8 mouse cellular contexts compared by ENCODE assay signal in genomic region chr11:62551226-62552119, GRCm38 (mm10). TPM values are rescaled to one million over a fixed set of nuclear protein-coding genes. Genes with fewer than 3 reads are reported as not detected.
DNase-seq lines count a peak whose midpoint lies in the region; ATAC-seq and TF ChIP-seq lines count a peak whose summit lies in the region.

No protein-coding gene starts in this region.

- H3K4me1 ChIP-seq in embryonic facial prominence, embryonic 12.5 days = peaks cover 24% of the 10 kb centered on the region
- H3K4me1 ChIP-seq in heart, adult 2 months (ENCODE audit: control insufficient read depth, insufficient read depth, low read length) = peaks cover 5% of the 10 kb centered on the region
- peaks cover 17% of the 10 kb centered on the region for H3K4me1 ChIP-seq in kidney, embryonic 14.5 days (ENCODE audit: control insufficient read depth, insufficient read depth, low read length)
- peaks cover 26% of the 10 kb centered on the region for H3K4me1 ChIP-seq in liver, embryonic 11.5 days (replicated peaks; ENCODE audit: control insufficient read depth, insufficient read depth, low read length)

- H3K79me2 ChIP-seq in heart, adult 2 months (replicated peaks; ENCODE audit: control insufficient read depth, insufficient read depth, low read length) = no peaks in the 10 kb centered on the region
- peaks cover 32% of the 10 kb centered on the region for H3K79me2 ChIP-seq in myocyte (ENCODE audit: control insufficient read depth, insufficient read depth)

- peak overlapping the region; percentile 94 for H3K9ac ChIP-seq in embryonic facial prominence, embryonic 12.5 days
- peak overlapping the region; percentile 61 for H3K9ac ChIP-seq in heart, adult 2 months (ENCODE audit: low read depth, low read length)
- H3K9ac ChIP-seq in kidney, embryonic 14.5 days (ENCODE audit: low read depth, low read length) = peak overlapping the region; percentile 92
- peak overlapping the region; percentile 85 for H3K9ac ChIP-seq in liver, embryonic 11.5 days (ENCODE audit: low read depth, low read length)

- peak overlapping the region; percentile 50 for H3ac ChIP-seq in myocyte (ENCODE audit: control insufficient read depth, insufficient read length)

- TF ChIP-seq POLR2A in heart, adult 2 months (IDR thresholded peaks at IDR 0.05; ENCODE audit: insufficient read depth, low read depth, low read length) = peak; percentile 100
- peak; percentile 95 for TF ChIP-seq POLR2A in myocyte (IDR thresholded peaks at IDR 0.05; ENCODE audit: insufficient read length, low read depth)

- TF ChIP-seq CTCF in heart, adult 2 months (IDR thresholded peaks at IDR 0.05) = no peak

- peak overlapping the region; percentile 73 for H3K4me2 ChIP-seq in embryonic facial prominence, embryonic 12.5 days (replicated peaks)
- H3K4me2 ChIP-seq in kidney, embryonic 14.5 days (replicated peaks; ENCODE audit: low read depth, low read length) = peak overlapping the region; percentile 42
- H3K4me2 ChIP-seq in liver, embryonic 11.5 days = peak overlapping the region; percentile 87
- H3K4me2 ChIP-seq in myocyte (ENCODE audit: low read depth) = peak overlapping the region; percentile 48

- H3K27ac ChIP-seq in embryonic facial prominence, embryonic 12.5 days = peak overlapping the region; percentile 99
- H3K27ac ChIP-seq in heart, adult 2 months = peak overlapping the region; percentile 100
- peak overlapping the region; percentile 83 for H3K27ac ChIP-seq in kidney, embryonic 14.5 days (ENCODE audit: low read depth, low read length)
- H3K27ac ChIP-seq in liver, embryonic 11.5 days (ENCODE audit: low read depth, low read length) = peak overlapping the region; percentile 91

- peak; percentile 85 for DNase-seq in 3134 (ENCODE audit: extremely low read depth, insufficient read length, low spot score)
- peak; percentile 91 for DNase-seq in adrenal gland, postnatal 25 days
- DNase-seq in heart, adult 2 months = peak; percentile 93
- peak; percentile 93 for DNase-seq in liver, embryonic 11.5 days (ENCODE audit: low spot score)
- peak; percentile 92 to 98 for DNase-seq in spleen, postnatal 4 days (ENCODE audit: low spot score in 2 of 2)

- peak; percentile 97 for TF ChIP-seq EP300 in heart, adult 2 months (IDR thresholded peaks at IDR 0.05; ENCODE audit: insufficient read depth, low read depth, low read length)

- no peaks in the 10 kb centered on the region for H3K27me3 ChIP-seq in embryonic facial prominence, embryonic 12.5 days
- H3K27me3 ChIP-seq in heart, adult 2 months (ENCODE audit: control insufficient read depth, insufficient read depth, low read length) = no peaks in the 10 kb centered on the region
- H3K27me3 ChIP-seq in kidney, embryonic 14.5 days (ENCODE audit: control insufficient read depth, insufficient read depth, low read length) = no peaks in the 10 kb centered on the region
- no peaks in the 10 kb centered on the region for H3K27me3 ChIP-seq in liver, embryonic 11.5 days (replicated peaks; ENCODE audit: control insufficient read depth, insufficient read depth, low read length)
- H3K27me3 ChIP-seq in myocyte (ENCODE audit: control insufficient read depth, insufficient read depth, insufficient read length) = no peaks in the 10 kb centered on the region

- WGBS in embryonic facial prominence, embryonic 12.5 days = under 1% methylated on average over 58 of the region's 58 CpGs
- under 1% methylated on average over 58 of the region's 58 CpGs for WGBS in heart, adult 2 months
- under 1% methylated on average over 58 of the region's 58 CpGs for WGBS in kidney, embryonic 14.5 days
- under 1% methylated on average over 58 of the region's 58 CpGs for WGBS in liver, embryonic 11.5 days

- H3K4me3 ChIP-seq in embryonic facial prominence, embryonic 12.5 days = peak overlapping the region; percentile 68
- H3K4me3 ChIP-seq in heart, adult 2 months = peak overlapping the region; percentile 82
- peak overlapping the region; percentile 78 for H3K4me3 ChIP-seq in kidney, embryonic 14.5 days (ENCODE audit: low read length)
- peak overlapping the region; percentile 67 for H3K4me3 ChIP-seq in liver, embryonic 11.5 days (ENCODE audit: low read depth, low read length)
- peak overlapping the region; percentile 50 for H3K4me3 ChIP-seq in myocyte

- no peaks in the 10 kb centered on the region for H3K9me3 ChIP-seq in embryonic facial prominence, embryonic 12.5 days
- H3K9me3 ChIP-seq in kidney, embryonic 14.5 days (ENCODE audit: control insufficient read depth, low read length) = no peaks in the 10 kb centered on the region
- H3K9me3 ChIP-seq in liver, embryonic 11.5 days (ENCODE audit: control insufficient read depth, low read length) = no peaks in the 10 kb centered on the region

- intact Hi-C loops in heart, adult 2 months (cut with DNase I) = loop anchor here (2.0 to 5.0 kb wide), 3 partner anchors 51 to 96 kb away; partner anchors contain the start of genes Lrrc75a and Mmgt2

- ATAC-seq in embryonic facial prominence, embryonic 12.5 days (ENCODE audit: insufficient number of reproducible peaks, insufficient read depth, low FRiP score, low TSS enrichment) = peak; percentile 70
- peak; percentile 85 for ATAC-seq in kidney, embryonic 14.5 days (ENCODE audit: low FRiP score, low TSS enrichment)
- ATAC-seq in liver, embryonic 11.5 days (replicated peaks; ENCODE audit: low FRiP score) = peak; percentile 86

- peaks cover 22% of the 10 kb centered on the region for H3K36me3 ChIP-seq in embryonic facial prominence, embryonic 12.5 days
- H3K36me3 ChIP-seq in heart, adult 2 months (ENCODE audit: control insufficient read depth, insufficient read depth, low read length) = peaks cover 26% of the 10 kb centered on the region
- peaks cover 26% of the 10 kb centered on the region for H3K36me3 ChIP-seq in kidney, embryonic 14.5 days (ENCODE audit: control insufficient read depth, insufficient read depth, low read length)
- peaks cover 10% of the 10 kb centered on the region for H3K36me3 ChIP-seq in liver, embryonic 11.5 days (ENCODE audit: control insufficient read depth, insufficient read depth, low read length)
- peaks cover 17% of the 10 kb centered on the region for H3K36me3 ChIP-seq in myocyte (ENCODE audit: control insufficient read depth, insufficient read depth)

TF ChIP-seq in myocyte, 11 proteins besides CTCF, POLR2A, EP300 and RAD21:
- TF ChIP-seq MAX (IDR thresholded peaks at IDR 0.05; ENCODE audit: low read depth) (no peak), USF1 (IDR thresholded peaks at IDR 0.05; ENCODE audit: low read depth) (no peak), CEBPB (IDR thresholded peaks at IDR 0.05; ENCODE audit: insufficient read depth, poor library complexity, severe bottlenecking) (no peak), TCF3 (IDR thresholded peaks at IDR 0.05; ENCODE audit: insufficient read length, low read depth) (no peak), TCF12 (IDR thresholded peaks at IDR 0.05; ENCODE audit: insufficient read depth, poor library complexity, severe bottlenecking) (no peak), MYOD1 (IDR thresholded peaks at IDR 0.05; ENCODE audit: control insufficient read depth in 1 of 3, insufficient read length in 2 of 3, low read depth in 2 of 3) (no peak), MYOG (IDR thresholded peaks at IDR 0.05; ENCODE audit: control insufficient read depth in 1 of 3, insufficient read depth in 1 of 3, insufficient read length in 2 of 3, low read depth in 2 of 3) (peak in 1 of 3 experiments; percentile 13), SRF (IDR thresholded peaks at IDR 0.05; ENCODE audit: control insufficient read depth, insufficient read length, low read depth) (no peak), POLR2AphosphoS2 (IDR thresholded peaks at IDR 0.05; ENCODE audit: insufficient read length, low read depth) (peak; percentile 97), REST (IDR thresholded peaks at IDR 0.05; ENCODE audit: insufficient read depth, insufficient read length) (no peak), E2F4 (IDR thresholded peaks at IDR 0.05; ENCODE audit: insufficient read depth) (peak; percentile 38)
TF ChIP-seq in myocyte: peak in this region for 3.

RNA-seq across cellular contexts. Expression of gene Ubb, which starts 0.5 kb away (rescaled TPM):
- total RNA-seq in adrenal gland, postnatal 25 days (2021) = 1,162 and 1,405 TPM in 2 replicates
- polyA plus RNA-seq in embryonic facial prominence, embryonic 12.5 days (2016; fragmentation: Nextera tagmentation; extraction: Ambion mirVana) = 3,442 and 3,474 TPM in 2 replicates
- total RNA-seq in heart, adult 2 months (2021) = 100 to 1,000 TPM; 626 to 699 TPM
- polyA plus RNA-seq in heart, adult 2 months (2012; rRNA removed) = 1,026 and 1,119 TPM in 2 replicates
- polyA plus RNA-seq in kidney, embryonic 14.5 days (2014; fragmentation: Nextera tagmentation; extraction: Ambion mirVana) = 3,178 and 3,504 TPM in 2 replicates
- polyA plus RNA-seq in liver, embryonic 11.5 days (2014; fragmentation: Nextera tagmentation; extraction: Ambion mirVana) = 2,001 and 2,023 TPM in 2 replicates
- polyA plus RNA-seq in myocyte (2012; fragmentation: generic; extraction: Trizol) = 2,028 TPM

RNA-seq across cellular contexts. Expression of gene Cenpv, which starts 12.4 kb away (rescaled TPM):
- 40.0 and 44.4 TPM in 2 replicates for total RNA-seq in adrenal gland, postnatal 25 days (2021)
- polyA plus RNA-seq in embryonic facial prominence, embryonic 12.5 days (2016; fragmentation: Nextera tagmentation; extraction: Ambion mirVana) = 47.1 and 48.1 TPM in 2 replicates
- total RNA-seq in heart, adult 2 months (2021) = 10 to 100 TPM; 25.0 to 25.8 TPM
- 30.8 and 54.7 TPM in 2 replicates for polyA plus RNA-seq in heart, adult 2 months (2012; rRNA removed)
- polyA plus RNA-seq in kidney, embryonic 14.5 days (2014; fragmentation: Nextera tagmentation; extraction: Ambion mirVana) = 29.8 and 33.1 TPM in 2 replicates
- polyA plus RNA-seq in liver, embryonic 11.5 days (2014; fragmentation: Nextera tagmentation; extraction: Ambion mirVana) = 34.3 and 38.4 TPM in 2 replicates
- 11.1 TPM for polyA plus RNA-seq in myocyte (2012; fragmentation: generic; extraction: Trizol)

RNA-seq across cellular contexts. Expression of gene Trpv2, which starts 22.8 kb away (rescaled TPM):
- 1.6 and 1.9 TPM in 2 replicates for total RNA-seq in adrenal gland, postnatal 25 days (2021)
- 4.5 and 5.9 TPM in 2 replicates for polyA plus RNA-seq in embryonic facial prominence, embryonic 12.5 days (2016; fragmentation: Nextera tagmentation; extraction: Ambion mirVana)
- 1 to 10 TPM; 2.6 to 3.5 TPM for total RNA-seq in heart, adult 2 months (2021)
- polyA plus RNA-seq in heart, adult 2 months (2012; rRNA removed) = 4.6 and 5.6 TPM in 2 replicates
- polyA plus RNA-seq in kidney, embryonic 14.5 days (2014; fragmentation: Nextera tagmentation; extraction: Ambion mirVana) = 1.2 and 1.4 TPM in 2 replicates
- 9.7 and 10.9 TPM in 2 replicates for polyA plus RNA-seq in liver, embryonic 11.5 days (2014; fragmentation: Nextera tagmentation; extraction: Ambion mirVana)
- polyA plus RNA-seq in myocyte (2012; fragmentation: generic; extraction: Trizol) = 5.4 TPM

Comparison
In these comparisons a context has a peak if more than half of its experiments do, and no peak if none do; other contexts are left out.
1. Peak in every context shown above with its lines: DNase-seq, ATAC-seq, H3K4me3 ChIP-seq and H3K27ac ChIP-seq.